Mouse (Mus musculus) erythroblast, embryonic 14.5 days (primary cell): Measurements from ENCODE around the gene Gal3st1. TPM values are rescaled to one million over a fixed set of nuclear protein-coding genes. Genes with fewer than 3 reads are reported as not detected.
"Not testable (repeated sequence)": the region's sequence is repeated elsewhere in the genome, so short reads cannot be mapped to it uniquely, and the experiment has no call there.

Experiments used
- H3K27me3 ChIP-seq: 2 replicates; pipeline ENCODE4 v1.6.1; 2012; ENCODE audit warnings: inconsistent platforms; ENCODE audit not compliant: control insufficient read depth
- H3K36me3 ChIP-seq: 2 replicates; pipeline ENCODE4 v1.6.1; 2012; ENCODE audit warnings: mild to moderate bottlenecking, inconsistent platforms; ENCODE audit not compliant: control insufficient read depth
- H3K4me1 ChIP-seq: 2 replicates; pipeline ENCODE4 v1.6.1; 2012; ENCODE audit warnings: inconsistent platforms; ENCODE audit not compliant: control insufficient read depth
- H3K4me3 ChIP-seq: replicated peaks from 2 replicates; pipeline ENCODE3; 2012; ENCODE audit warnings: moderate library complexity, mild to moderate bottlenecking, inconsistent platforms
- H3K9me3 ChIP-seq: 2 replicates; pipeline ENCODE4 v1.6.1; 2012; ENCODE audit warnings: low read length, inconsistent platforms, mixed read lengths; ENCODE audit not compliant: control insufficient read depth
- GATA1 ChIP-seq: IDR thresholded peaks from 2 replicates; pipeline ENCODE4 v1.6.1; 2012; ENCODE audit warnings: low read length, inconsistent platforms, mixed read lengths
- TAL1 ChIP-seq: IDR thresholded peaks from 3 replicates; pipeline ENCODE4 v1.6.1; 2012; ENCODE audit warnings: low read length, inconsistent platforms, mixed read lengths
- polyA plus RNA-seq: library from polyadenylated mRNA; stranded (reverse); fragments of >175 nt; gene quantifications from 2 replicates; pipeline ENCODE4 v1.2.3, GENCODE M21; 2012

Gene Gal3st1
- polyA plus RNA-seq, 1 experiment = not detected

DNA sequence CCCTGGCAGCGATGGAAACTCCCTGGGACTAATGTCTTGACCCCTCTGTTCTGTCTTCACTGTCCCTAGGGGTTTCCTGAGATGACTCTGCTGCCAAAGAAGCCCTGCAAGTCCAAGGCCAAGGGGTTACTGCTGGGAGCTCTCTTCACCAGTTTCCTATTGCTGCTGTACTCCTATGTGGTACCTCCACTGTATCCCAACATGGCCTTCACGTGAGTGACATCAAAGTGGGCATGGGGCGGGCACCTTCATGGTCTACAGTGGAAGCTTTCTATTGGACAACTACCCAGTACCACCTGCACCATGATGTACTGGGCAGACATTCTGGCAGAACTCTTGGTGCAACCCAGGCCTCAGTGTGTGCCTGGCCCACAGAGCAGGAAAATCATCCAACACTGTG, 13.4 kb downstream of the Gal3st1 start:
- Histone ChIP-seq H3K36me3 (no peaks in the 10 kb centered on the region), H3K4me3 (no peak overlapping the region), H3K9me3 (no peaks in the 10 kb centered on the region; the same call in 1 of the 2 replicates), H3K4me1 (no peaks in the 10 kb centered on the region; the same call in 1 of the 2 replicates), H3K27me3 (peaks cover 32% of the 10 kb centered on the region)
- TF ChIP-seq GATA1 (no peak), TAL1 (no peak)

DNA sequence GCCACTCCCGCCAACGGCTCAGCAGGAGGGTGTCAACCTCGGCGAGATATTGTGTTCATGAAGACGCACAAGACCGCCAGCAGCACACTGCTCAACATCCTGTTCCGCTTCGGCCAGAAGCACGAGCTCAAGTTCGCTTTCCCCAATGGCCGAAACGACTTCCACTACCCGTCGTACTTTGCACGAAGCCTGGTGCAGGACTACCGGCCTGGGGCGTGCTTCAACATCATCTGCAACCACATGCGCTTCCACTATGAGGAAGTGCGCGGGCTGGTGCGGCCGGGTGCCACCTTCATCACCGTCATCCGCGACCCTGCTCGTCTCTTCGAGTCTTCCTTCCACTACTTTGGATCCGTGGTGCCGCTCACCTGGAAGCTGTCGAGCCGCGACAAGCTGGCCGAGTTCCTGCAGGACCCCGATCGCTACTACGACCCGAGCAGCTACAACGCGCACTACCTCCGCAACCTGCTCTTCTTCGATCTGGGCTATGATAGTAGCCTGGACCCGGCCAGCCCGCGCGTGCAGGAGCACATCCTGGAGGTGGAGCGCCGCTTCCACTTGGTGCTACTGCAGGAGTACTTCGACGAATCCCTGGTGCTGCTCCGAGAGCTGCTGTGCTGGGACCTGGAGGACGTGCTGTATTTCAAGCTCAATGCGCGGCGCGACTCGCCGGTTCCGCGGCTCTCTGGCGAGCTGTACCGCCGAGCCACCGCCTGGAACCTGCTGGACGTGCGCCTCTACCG, 14.7 kb downstream of the Gal3st1 start:
- Histone ChIP-seq H3K9me3 (no peaks in the 10 kb centered on the region; the same call in 1 of the 2 replicates), H3K36me3 (no peaks in the 10 kb centered on the region), H3K4me1 (no peaks in the 10 kb centered on the region; the same call in 1 of the 2 replicates), H3K27me3 (peaks cover 32% of the 10 kb centered on the region), H3K4me3 (no peak overlapping the region)
- no peak for TF ChIP-seq TAL1

DNA sequence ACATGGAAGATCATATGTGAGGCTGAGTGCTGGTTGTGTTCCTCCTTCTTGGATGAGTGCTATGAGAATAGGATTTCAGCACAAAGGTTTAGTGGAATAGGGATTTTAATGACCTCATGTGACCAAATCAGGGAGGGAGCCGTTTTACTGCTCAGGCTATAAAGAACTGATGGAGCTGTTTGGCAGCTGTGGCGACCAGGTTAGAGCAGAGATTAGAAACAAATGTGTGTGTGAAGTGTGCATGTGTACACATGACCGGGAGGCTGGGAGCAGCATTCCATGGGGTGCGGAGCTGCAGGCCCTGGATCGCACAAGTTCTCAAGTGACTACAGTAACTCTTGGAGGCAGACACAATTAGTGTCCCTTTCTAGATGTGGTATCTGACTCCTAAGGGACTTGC, 16.1 kb downstream of the Gal3st1 start:
- Histone ChIP-seq H3K27me3 (peaks cover 32% of the 10 kb centered on the region), H3K4me3 (no peak overlapping the region), H3K36me3 (no peaks in the 10 kb centered on the region), H3K9me3 (no peaks in the 10 kb centered on the region; the same call in 1 of the 2 replicates), H3K4me1 (no peaks in the 10 kb centered on the region; the same call in 1 of the 2 replicates)
- TF ChIP-seq TAL1 = no peak
- no peak for TF ChIP-seq GATA1

DNA sequence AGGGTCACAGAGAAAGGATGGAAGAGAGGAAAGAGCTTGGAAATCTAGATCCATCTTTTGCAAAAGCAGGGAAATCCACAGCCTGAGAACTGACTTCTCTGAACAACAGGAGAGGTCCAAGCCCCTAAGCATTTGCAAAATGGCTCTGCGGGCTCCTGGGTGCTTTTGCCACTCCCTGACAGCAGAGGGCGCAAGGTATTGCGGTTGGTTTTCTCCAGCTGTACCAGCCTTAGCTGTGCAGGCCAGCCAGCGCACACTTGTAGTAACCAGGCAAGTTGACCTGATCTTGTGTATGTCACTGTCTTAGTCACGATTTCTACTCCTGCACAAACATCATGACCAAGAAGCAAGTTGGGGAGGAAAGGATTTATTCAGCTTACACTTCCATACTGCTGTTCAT, 18.2 kb downstream of the Gal3st1 start:
- Histone ChIP-seq H3K4me1 (no peaks in the 10 kb centered on the region; the same call in 1 of the 2 replicates), H3K36me3 (no peaks in the 10 kb centered on the region), H3K4me3 (no peak overlapping the region), H3K9me3 (no peaks in the 10 kb centered on the region; the same call in 1 of the 2 replicates), H3K27me3 (peaks cover 32% of the 10 kb centered on the region)
- TF ChIP-seq TAL1 (no peak), GATA1 (no peak)

DNA sequence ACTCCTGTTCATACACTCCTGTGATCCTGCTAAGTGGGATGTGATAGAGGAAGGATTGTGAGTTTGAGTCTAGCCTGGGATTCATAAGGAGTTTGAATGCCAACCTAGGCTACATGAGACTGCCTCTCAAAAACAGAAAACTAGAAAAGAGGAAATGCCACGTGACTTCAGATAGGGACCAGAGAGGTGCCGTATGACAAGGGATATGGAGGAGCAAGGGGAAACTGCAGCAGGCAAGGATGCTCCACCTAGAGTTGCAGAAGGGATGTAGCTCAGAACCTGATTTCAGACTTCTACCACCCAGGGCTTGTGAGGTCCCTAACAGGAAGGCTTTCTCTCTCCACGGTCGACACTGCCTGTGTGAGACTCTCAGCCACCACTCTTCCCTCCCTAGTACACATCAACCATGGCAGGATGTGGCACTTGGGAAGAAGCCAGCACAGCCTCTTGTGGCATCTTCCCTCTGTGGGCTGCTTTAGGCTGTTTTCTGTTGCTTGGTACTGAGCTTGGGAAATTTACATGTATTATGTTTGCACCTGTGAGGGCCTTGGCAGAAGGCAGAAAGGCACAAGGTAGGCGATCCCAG, 21.9 kb downstream of the Gal3st1 start:
- no peaks in the 10 kb centered on the region for H3K36me3 ChIP-seq
- no peaks in the 10 kb centered on the region for H3K27me3 ChIP-seq
- no peak overlapping the region for H3K4me3 ChIP-seq
- no peak for TF ChIP-seq GATA1
- no peak for TF ChIP-seq TAL1
- H3K4me1 ChIP-seq = no peaks in the 10 kb centered on the region
- no peaks in the 10 kb centered on the region for H3K9me3 ChIP-seq

DNA sequence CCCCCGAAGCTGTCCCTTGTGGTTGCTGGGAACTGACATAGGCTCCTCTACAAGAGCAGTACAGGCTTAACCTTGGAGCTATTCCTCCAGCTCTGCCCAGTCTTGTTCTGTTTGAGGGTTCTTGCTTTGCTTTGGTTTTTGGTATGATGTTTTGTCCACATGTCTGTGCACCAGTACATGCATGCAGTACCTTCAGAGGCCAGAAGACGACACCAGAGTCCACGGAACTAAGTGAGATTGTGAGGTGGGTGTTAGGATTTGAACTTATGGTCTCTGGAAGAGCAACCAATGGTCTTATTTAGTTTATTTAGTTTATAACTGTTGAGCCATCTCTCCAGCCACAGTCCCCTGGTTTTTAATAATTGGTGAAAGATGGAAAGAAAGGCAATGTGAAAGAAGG, 23.0 kb downstream of the Gal3st1 start:
- H3K4me1 ChIP-seq = no peaks in the 10 kb centered on the region
- H3K27me3 ChIP-seq = no peaks in the 10 kb centered on the region
- no peaks in the 10 kb centered on the region for H3K36me3 ChIP-seq
- TF ChIP-seq TAL1 = no peak
- TF ChIP-seq GATA1 = no peak
- H3K4me3 ChIP-seq = no peak overlapping the region
- H3K9me3 ChIP-seq = no peaks in the 10 kb centered on the region

DNA sequence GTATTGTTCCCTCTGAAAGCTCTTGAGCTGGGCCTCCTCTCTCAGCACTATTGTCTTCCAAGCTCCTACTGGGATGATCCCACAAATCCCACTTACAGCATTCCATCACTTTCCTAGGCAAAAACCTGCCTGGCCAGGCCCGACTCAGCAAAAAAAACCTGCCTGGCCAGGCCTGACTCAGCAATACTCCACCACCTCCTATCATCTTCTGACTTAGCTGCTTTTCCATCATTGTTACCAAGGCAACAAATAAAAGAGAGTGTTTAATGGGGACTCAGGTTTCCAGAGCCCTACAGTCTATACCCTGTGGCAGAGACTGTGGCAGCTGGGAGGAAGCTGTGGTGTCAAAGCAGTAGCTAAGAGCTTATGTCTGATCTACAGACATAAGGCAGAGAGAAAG, 29.2 kb downstream of the Gal3st1 start:
- H3K9me3 ChIP-seq = 0 out of 2 replicates have a peak, but pooled peaks cover 4% of the 10 kb centered on the region
- no peaks in the 10 kb centered on the region for H3K27me3 ChIP-seq
- H3K36me3 ChIP-seq = no peaks in the 10 kb centered on the region
- TF ChIP-seq GATA1 = no peak
- no peak for TF ChIP-seq TAL1
- H3K4me1 ChIP-seq = no peaks in the 10 kb centered on the region
- no peak overlapping the region for H3K4me3 ChIP-seq

DNA sequence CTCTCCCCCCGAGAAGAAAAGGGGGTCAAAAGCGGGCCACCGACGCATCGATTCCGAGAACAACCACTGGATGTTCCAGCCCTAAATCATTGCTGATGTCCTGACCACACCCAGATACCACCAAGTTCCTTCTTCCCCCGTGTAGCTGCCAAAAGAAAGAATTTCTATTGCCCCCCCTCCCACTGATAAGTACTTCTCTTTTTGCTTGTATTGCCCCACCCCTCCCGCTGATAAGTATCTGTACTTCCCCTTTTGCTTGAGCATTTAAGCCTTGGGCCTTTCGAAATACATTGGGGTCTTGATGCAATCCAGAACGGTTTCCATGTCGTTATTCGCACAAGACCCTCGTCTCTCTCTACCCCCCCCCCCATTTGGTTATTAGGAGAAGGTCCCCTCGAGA, 32.4 kb downstream of the Gal3st1 start:
- H3K27me3 ChIP-seq, H3K9me3 ChIP-seq, H3K36me3 ChIP-seq, H3K4me1 ChIP-seq, H3K4me3 ChIP-seq: not testable (repeated sequence)

DNA sequence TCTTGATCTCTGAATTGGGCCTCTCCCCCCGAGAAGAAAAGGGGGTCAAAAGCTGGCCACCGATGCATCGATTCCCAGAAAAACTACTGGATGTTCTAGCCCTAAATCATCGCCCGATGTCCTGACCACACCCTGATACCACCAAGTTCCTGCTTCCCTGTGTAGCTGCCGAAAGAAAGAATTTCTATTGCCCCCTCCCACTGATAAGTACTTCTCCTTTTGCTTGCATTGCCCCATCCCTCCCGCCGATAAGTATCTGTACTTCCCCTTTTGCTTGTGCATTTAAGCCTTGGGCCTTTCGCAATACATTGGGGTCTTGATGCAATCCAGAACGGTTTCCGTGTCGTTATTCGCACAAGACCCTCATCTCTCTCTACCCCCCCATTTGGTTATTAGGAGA, 38.7 kb downstream of the Gal3st1 start:
- not testable (repeated sequence) for H3K4me1 ChIP-seq, H3K36me3 ChIP-seq, H3K9me3 ChIP-seq, H3K4me3 ChIP-seq, H3K27me3 ChIP-seq

DNA sequence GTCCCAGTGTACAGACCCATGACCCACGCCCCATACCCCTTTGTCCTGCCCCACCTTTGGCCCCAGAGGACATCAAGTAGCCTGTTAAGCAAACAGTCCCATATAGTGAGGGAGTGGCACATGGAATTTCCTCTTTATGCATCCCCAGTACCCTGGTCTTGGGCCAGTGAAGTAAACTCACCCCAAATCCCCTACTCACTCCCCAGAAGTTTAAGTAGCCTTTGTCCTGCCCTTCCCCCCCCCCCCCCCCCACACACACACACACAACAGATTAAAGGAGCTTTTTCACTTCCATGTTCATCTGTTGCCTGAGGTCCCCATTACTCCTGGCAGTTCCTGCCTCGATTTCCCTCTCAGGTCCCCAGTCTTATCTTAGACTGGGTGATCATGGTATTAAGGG, 39.9 kb downstream of the Gal3st1 start:
- TF ChIP-seq TAL1 = no peak
- no peaks in the 10 kb centered on the region for H3K27me3 ChIP-seq
- H3K9me3 ChIP-seq = no peaks in the 10 kb centered on the region
- H3K36me3 ChIP-seq = no peaks in the 10 kb centered on the region
- no peaks in the 10 kb centered on the region for H3K4me1 ChIP-seq
- H3K4me3 ChIP-seq = no peak overlapping the region
